Mouse (Mus musculus) C3H10T1/2 (cell line): ENCODE data around the gene Ugt2b35. TPM values are rescaled to one million over a fixed set of nuclear protein-coding genes. Genes with fewer than 3 reads are reported as not detected.

ENCODE experiments used
- polyA plus RNA-seq, 2 experiments: library from polyadenylated mRNA; unstranded; fragments of >200 nt; fragmentation: generic; extraction: Trizol; gene quantifications; one replicate each; pipeline ENCODE4 v1.2.1; 2012; ENCODE audit warnings: missing spikeins in 2 of 2

Ugt2b35 gene
- polyA plus RNA-seq, result not detected

DNA sequence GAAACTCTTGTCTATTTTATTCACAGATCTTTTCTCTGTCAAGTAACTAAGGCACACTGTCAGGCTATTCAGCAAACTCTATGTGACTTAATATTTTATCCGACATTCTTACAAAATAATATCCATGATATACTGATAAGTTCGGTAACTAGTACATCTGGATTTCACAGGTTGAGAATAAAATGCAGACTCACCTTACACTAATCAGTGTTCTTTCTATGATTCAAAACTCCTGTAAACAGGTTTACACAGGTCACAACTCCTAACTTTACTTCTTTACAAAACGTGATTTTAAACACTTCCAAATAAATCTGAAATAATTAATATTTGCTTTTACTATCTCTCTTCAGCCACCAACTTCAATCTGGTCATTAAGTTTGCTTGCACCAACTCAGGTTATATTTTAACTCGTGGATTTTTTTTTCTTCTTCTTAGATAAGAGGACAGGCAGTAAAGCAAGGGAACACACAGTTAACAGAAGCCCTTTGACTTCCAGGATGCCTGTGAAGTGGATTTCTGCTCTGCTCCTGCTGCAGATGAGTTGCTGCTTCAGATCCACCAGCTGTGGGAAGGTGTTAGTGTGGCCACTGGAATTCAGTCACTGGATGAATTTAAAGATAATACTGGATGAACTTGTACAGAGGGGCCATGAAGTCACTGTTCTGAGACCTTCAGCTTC is at the start of gene Ugt2b35:
Ugt2b35 (plus strand) TSS at position 466 of the 679 bp plus-strand sequence.

Other genes with a start within 250 kb of the Ugt2b35 start
- gene Ythdc1, start 196.6 kb upstream of the Ugt2b35 start, polyA plus RNA-seq, result 10 to 100 TPM in 1 of 2 experiments, 1 to 10 TPM in 1; 3.1 to 17.5 TPM
- gene Ugt2b34, start 93.9 kb upstream of the Ugt2b35 start, polyA plus RNA-seq, result not detected
- not detected for gene Ugt2b1, start 74.3 kb upstream of the Ugt2b35 start, polyA plus RNA-seq
- gene Ugt2b36, start 91.7 kb downstream of the Ugt2b35 start, polyA plus RNA-seq, result not detected
- gene Ugt2b5, start 139.5 kb downstream of the Ugt2b35 start, polyA plus RNA-seq, result not detected